Mouse (Mus musculus) granulocyte monocyte progenitor cell, adult 5-6 weeks (primary cell): ENCODE measurements around the gene Smyd3. TPM values are rescaled to one million over a fixed set of nuclear protein-coding genes. Genes with fewer than 3 reads are reported as not detected.

ENCODE experiments used
- ATAC-seq: replicated peaks from 2 replicates; pipeline ENCODE4 v1.8.0; 2016; ENCODE audit warnings: mild to moderate bottlenecking, moderate TSS enrichment, inconsistent platforms; ENCODE audit not compliant: poor library complexity, severe bottlenecking
- total RNA-seq, 2 experiments: library from RNA; stranded (forward) in 1 of 2; stranded (reverse) in 1 of 2; fragments of 200-712, 200-1000 nt in 1 of 2; fragments of >200 nt in 1 of 2; fragmentation: Nextera tagmentation in 1 of 2; gene quantifications; 2 replicates each; pipeline ENCODE4 v1.2.3; 2014 to 2017

Gene Smyd3
- total RNA-seq, 2 experiments from 2014 or later = 30.2 to 34.9 TPM

GRCm38 (mm10) chr1:179096323-179096722 is 421.5 kb downstream of the Smyd3 start:
- ATAC-seq = no peak

GRCm38 (mm10) chr1:179089174-179089573 is 428.7 kb downstream of the Smyd3 start:
- ATAC-seq = no peak

GRCm38 (mm10) chr1:179087033-179087998 is 430.5 kb downstream of the Smyd3 start:
- peak; percentile 70 for ATAC-seq

GRCm38 (mm10) chr1:179086208-179086607 is 431.6 kb downstream of the Smyd3 start:
- no peak for ATAC-seq

GRCm38 (mm10) chr1:179083098-179083497 is 434.7 kb downstream of the Smyd3 start:
- ATAC-seq = no peak

GRCm38 (mm10) chr1:179073846-179074245 is 444.0 kb downstream of the Smyd3 start:
- ATAC-seq = no peak

- ATAC-seq = peak; percentile 94
These were observed 444.7 kb downstream of the Smyd3 start for GRCm38 (mm10) chr1:179072935-179073654.

- ATAC-seq = no peak
These were observed 445.4 kb downstream of the Smyd3 start for GRCm38 (mm10) chr1:179072406-179072805.

GRCm38 (mm10) chr1:179068990-179069389 is 448.9 kb downstream of the Smyd3 start:
- ATAC-seq = peak; percentile 40

GRCm38 (mm10) chr1:179065294-179065601 is 452.6 kb downstream of the Smyd3 start:
- no peak for ATAC-seq

GRCm38 (mm10) chr1:179064601-179065293 is 453.1 kb downstream of the Smyd3 start:
- ATAC-seq = no peak

GRCm38 (mm10) chr1:179061759-179062168 is 456.1 kb downstream of the Smyd3 start:
- ATAC-seq = 0 out of 2 replicates have a peak, but pooled peaks have one; percentile 6

- peak; percentile 8; the same call in 1 of the 2 replicates for ATAC-seq
These were observed 456.8 kb downstream of the Smyd3 start for GRCm38 (mm10) chr1:179061053-179061452.

GRCm38 (mm10) chr1:179060113-179060955 is 457.5 kb downstream of the Smyd3 start:
- ATAC-seq = peak; percentile 42

- no peak for ATAC-seq
These were observed 458.3 kb downstream of the Smyd3 start for GRCm38 (mm10) chr1:179059286-179060112.

GRCm38 (mm10) chr1:179058675-179059074 is 459.2 kb downstream of the Smyd3 start:
- ATAC-seq = no peak

- no peak for ATAC-seq
These were observed 462.1 kb downstream of the Smyd3 start for GRCm38 (mm10) chr1:179055760-179056159.

- peak; percentile 83 for ATAC-seq
These were observed 463.3 kb downstream of the Smyd3 start for GRCm38 (mm10) chr1:179054385-179055116.
